Mouse (Mus musculus) fat pad, adult 2 months (tissue): ENCODE measurements around the gene Elmsan1.

Experiments
- DNase-seq: peaks from one replicate; pipeline ENCODE4 v3.0.0-alpha.2; 2011; ENCODE audit warnings: low read depth, low spot score; ENCODE audit errors: extremely low read depth

Gene Elmsan1

DNA sequence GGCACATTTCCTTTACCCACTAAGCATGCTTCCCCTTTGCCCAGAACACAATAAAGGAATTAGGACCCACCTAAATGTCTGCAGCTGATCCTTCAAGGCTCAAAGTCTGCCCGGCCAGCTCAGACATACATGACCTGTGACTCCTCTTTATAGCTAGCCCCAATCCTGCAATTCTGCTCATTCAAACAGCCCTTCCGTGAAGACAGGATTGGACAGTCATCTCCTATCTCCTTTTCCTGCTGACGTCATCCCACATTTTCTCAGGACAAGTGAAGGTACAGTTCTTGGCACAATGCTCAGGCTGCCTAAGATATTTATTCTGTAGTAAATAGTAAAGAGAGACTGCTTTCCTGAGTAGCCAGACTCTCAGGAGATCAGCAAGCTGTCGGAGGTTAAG, 1.6 kb downstream of the Elmsan1 start:
- no peak for DNase-seq

GRCm38 (mm10) chr12:84215758-84216440, 2.8 kb downstream of the Elmsan1 start:
- DNase-seq: peak; percentile 98

- no peak for DNase-seq
Measured at GRCm38 (mm10) chr12:84214495-84215175, 4.0 kb downstream of the Elmsan1 start.

DNA sequence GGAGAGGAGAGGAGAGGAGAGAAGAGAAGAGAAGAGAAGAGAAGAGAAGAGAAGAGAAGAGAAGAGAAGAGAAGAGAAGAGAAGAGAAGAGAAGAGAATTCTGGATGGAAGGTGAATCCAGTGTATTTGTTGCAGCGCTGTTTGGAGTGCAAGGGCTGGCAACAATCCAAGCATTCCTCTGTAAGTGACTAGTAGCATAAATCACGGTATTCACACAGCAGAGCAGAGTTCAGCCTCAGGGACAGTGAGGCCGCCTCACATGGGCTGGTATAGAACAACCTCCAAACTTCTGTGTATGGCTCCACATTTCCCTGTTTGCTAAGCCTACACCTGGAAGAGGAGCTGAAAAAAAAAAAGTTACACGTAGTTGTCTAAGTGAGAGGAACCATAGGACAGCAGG, 6.4 kb downstream of the Elmsan1 start:
- no peak for DNase-seq

DNA sequence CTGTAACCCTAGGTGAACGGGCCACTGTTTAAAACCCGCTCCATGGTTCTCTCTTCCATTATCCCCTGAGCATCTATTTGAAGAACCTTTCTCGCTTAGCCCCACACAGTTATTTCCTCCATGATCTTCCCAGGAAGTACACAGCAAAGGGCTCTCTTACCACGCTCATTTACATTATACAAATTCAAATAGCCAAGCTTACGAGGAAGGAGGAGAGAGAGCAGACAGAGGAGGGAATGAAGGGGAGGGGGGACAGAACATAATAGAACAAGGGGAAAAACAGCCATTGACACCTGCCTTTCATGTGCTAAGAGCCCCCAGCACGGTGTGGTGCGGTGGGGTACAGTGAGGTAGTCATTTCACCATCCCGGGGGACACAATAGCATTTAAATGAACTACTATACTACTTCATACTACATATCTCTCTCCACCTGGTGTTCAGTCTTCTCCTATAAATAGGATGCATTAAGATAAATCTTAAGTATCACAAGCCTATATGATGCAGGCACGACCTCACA, 7.6 kb downstream of the Elmsan1 start:
- DNase-seq: no peak

GRCm38 (mm10) chr12:84210288-84210687, 8.4 kb downstream of the Elmsan1 start:
- DNase-seq: no peak

GRCm38 (mm10) chr12:84209093-84209492, 9.6 kb downstream of the Elmsan1 start:
- DNase-seq: no peak

DNA sequence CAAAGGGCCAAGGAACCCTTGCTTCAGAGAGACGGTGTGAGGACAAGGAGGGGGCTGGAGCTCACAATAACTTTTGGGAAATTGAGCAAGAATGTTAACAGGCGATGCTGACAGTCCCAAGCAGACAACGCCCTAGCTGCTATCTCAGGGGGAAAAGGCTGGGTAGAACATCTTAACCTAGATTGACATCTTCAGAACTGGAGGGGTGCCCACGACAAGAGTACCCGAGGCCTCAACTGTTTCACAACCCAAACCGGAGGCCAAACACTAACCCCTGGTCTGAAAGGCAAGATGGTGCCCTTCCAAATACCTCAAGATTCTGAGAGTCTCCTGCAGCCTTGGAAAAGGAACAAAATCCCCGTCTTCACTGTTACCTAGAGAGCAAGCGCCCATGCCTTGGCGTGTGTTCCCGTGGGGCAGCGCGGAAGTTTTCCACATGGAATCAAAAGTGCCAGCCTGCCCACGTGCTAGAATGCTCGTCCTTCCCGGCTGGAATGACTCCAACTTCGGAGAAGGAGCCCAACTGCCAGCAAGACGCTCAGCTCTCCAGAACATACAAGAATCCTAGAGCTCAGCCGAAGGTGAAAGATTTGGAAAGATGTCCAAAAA, 11.4 kb downstream of the Elmsan1 start:
- DNase-seq: no peak

- no peak for DNase-seq
Measured at GRCm38 (mm10) chr12:84206525-84206924, 12.2 kb downstream of the Elmsan1 start.

DNA sequence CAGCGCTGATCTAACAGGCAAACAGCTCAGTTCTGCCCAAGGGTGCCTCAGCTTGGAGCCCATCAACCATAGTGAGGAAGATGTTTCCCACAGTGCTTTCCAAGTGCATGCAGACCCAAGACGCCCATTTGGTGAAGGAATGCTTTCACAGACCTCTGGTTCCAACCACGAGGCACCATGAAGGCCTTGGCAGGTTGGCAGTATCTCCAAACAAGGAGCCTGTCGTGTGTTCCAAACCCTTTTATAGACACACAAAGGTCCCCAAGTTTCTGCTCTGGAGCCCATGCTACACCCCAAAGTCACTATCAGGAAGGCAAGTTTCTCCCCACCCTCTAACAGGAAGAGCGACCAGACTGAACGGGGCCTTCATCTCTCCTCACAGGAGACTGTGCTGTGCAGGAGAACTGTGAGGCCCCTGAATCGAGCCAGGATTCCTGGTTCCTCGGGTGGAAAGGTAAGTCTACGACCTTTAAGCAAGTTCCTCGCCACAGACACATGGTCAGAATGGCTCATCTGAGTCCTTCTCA, 13.0 kb downstream of the Elmsan1 start:
- DNase-seq: no peak

DNA sequence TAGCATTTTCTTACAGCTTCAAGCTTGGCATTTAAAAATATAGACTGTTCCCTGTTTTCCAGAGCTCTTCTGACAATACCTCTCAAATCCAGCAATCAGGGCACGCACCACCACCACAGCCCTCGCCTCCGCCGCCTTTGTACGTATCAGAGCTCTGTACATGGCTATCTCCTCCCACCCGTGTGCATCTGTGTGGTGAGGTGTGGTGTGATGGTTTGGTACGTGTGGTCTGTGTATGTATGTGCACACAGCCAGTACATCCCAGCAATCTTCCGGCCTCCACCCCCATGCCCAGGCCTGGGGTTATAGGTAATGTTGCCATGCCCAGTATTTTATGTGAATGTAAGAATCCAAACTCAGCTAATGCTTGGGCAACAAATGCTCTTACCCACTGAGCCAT, 14.0 kb downstream of the Elmsan1 start:
- no peak for DNase-seq

- no peak for DNase-seq
Measured at GRCm38 (mm10) chr12:84203778-84204216, 14.9 kb downstream of the Elmsan1 start.

DNA sequence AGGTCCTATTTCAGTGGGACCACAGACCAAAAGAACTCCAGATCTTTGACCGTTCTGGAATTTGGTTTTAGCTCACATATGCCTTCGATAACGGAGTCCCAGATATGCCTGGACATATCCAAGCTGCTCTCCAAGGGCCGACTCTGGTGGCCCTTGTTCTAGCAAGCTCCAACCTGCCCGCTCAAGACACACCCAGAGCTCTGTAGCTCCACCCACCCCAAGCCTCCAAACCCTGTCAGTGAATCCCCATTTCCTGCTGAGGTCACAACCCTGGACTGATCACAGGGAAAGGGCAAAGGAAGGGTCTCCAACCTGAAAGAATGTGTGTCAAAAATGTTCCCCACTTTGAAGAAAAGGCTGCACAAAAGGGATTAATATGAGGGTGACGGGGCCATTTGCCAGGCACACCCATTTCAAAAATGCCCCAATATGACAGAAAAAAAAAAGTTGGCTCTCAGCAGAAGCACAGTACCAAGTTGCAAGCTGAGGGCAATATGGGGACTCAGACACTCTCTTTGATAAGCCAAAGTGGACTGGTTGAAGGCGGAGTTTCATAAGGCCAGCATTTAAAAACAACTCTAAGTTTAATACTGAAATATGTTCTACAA, 15.4 kb downstream of the Elmsan1 start:
- DNase-seq: no peak

GRCm38 (mm10) chr12:84202561-84202960, 16.1 kb downstream of the Elmsan1 start:
- DNase-seq: no peak

DNA sequence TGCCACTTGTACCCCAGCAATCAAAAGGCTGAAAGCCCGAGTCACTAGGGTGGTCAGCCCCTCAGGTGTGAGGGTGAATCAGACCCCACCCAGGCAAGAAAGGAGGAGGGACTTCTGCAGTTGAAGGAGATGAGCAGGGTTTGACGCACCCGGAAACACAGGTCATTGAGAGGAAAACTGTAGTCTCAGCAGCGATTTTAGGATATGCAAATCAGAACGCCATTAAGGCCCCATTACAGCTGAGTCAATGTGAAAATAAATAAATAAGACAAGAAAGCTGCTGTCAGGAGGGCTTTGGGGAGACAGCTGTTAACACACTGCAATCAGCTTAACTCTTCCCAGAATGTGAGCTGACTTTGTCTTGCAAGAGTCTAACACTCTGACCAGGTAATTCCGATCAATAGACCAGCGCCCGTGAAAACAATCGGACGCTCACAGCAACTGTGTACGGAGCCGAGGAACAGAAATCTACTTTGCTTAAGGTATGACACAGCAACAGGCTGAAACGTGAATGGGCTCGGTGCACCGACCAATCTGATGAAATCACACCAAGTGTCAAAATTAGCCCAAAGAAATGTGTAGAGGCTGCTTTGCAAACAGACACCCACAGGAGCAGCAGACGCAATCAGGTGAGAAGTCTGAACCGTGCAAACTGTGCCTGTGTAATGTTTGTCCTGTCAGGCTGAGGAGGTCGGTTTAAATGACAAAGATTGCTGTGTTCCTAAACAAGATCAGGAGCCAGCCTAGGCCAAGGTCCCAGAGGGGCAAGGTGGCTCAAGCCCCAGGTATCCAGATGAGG, 16.8 kb downstream of the Elmsan1 start:
- no peak for DNase-seq

DNA sequence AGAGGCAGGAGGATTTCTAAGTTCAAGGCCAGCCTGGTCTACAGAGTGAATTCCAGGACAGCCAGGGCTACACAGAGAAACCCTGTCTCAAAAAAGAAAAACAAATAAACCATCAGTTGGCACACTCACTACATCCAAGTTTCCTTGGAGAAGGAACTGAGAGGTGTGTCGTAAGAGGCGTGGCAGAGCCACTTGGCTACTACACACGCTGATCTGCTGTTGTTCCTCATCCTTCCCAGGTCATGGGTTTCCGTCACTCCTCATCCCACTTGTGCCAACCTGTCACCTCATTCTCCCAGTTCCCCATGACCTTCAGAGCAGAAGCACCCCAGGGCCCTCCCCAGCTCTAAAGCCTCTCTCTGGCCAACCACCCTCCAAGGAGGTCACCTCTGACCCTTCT, 17.5 kb downstream of the Elmsan1 start:
- no peak for DNase-seq

GRCm38 (mm10) chr12:84198880-84199279, 19.8 kb downstream of the Elmsan1 start:
- no peak for DNase-seq

- DNase-seq: no peak
Measured at GRCm38 (mm10) chr12:84198076-84198679, 20.5 kb downstream of the Elmsan1 start.

GRCm38 (mm10) chr12:84195195-84195594, 23.5 kb downstream of the Elmsan1 start:
- no peak for DNase-seq
